Comparison of ENCODE assay signal across 43 mouse cellular contexts in genomic region chr16:64602308-64602707, GRCm38 (mm10). TPM values are rescaled to one million over a fixed set of nuclear protein-coding genes. Genes with fewer than 3 reads are reported as not detected.
"Had no signal": no experiment of that assay in that cellular context is flagged by ENCODE, and none has a peak within 500 bp of the region (broad histone marks: within the 10 kb centered on the region; RNA-seq: fewer than 3 reads in every experiment).

Gene Csnka2ip, minus strand, starts transcription at chr16:64602408.

- H3K4me3 ChIP-seq: heart, embryonic 10.5 days; heart, embryonic 12.5 days; heart, embryonic 13.5 days; heart, embryonic 15.5 days; hindbrain, embryonic 10.5 days; hindbrain, embryonic 12.5 days; hindbrain, embryonic 13.5 days; hindbrain, embryonic 15.5 days; intestine, embryonic 15.5 days; kidney, embryonic 15.5 days; layer of hippocampus, adult 2 months had no signal

- H3K4me1 ChIP-seq: heart, embryonic 10.5 days; heart, embryonic 12.5 days; heart, embryonic 13.5 days; heart, embryonic 15.5 days; hindbrain, embryonic 10.5 days; hindbrain, embryonic 12.5 days; hindbrain, embryonic 13.5 days; hindbrain, embryonic 15.5 days; intestine, embryonic 15.5 days had no signal

- H3K27me3 ChIP-seq: heart, embryonic 12.5 days; heart, embryonic 13.5 days; heart, embryonic 15.5 days; hindbrain, embryonic 12.5 days; hindbrain, embryonic 13.5 days; hindbrain, embryonic 15.5 days; intestine, embryonic 15.5 days; kidney, embryonic 15.5 days had no signal

- H3K27ac ChIP-seq: heart, embryonic 10.5 days; heart, embryonic 13.5 days; heart, embryonic 15.5 days; hindbrain, embryonic 10.5 days; hindbrain, embryonic 12.5 days; hindbrain, embryonic 13.5 days; hindbrain, embryonic 14.5 days; hindbrain, embryonic 15.5 days; hindbrain, postnatal 0 days; intestine, embryonic 15.5 days; kidney, embryonic 15.5 days; kidney, postnatal 0 days; layer of hippocampus, adult 2 months had no signal

- DNase-seq: heart, postnatal 10 days; heart, postnatal 14 days; heart, postnatal 36 days; heart, postnatal 4 days; kidney, adult 11 months; kidney, adult 18-20 months; kidney, adult 2 months; kidney, adult 8-10 months; kidney, adult 9 months; kidney, postnatal 10 days; kidney, postnatal 14 days; kidney, postnatal 25 days; kidney, postnatal 36 days; kidney, postnatal 4 days; layer of hippocampus, adult 9-11 months; layer of hippocampus, postnatal 36 days had no signal

- H3K36me3 ChIP-seq: heart, embryonic 10.5 days; heart, embryonic 12.5 days; heart, embryonic 13.5 days; heart, embryonic 15.5 days; hindbrain, embryonic 10.5 days; hindbrain, embryonic 12.5 days; hindbrain, embryonic 13.5 days; hindbrain, embryonic 15.5 days; intestine, embryonic 15.5 days; kidney, embryonic 15.5 days had no signal

RNA-seq across cellular contexts. Expression of gene Csnka2ip, which starts in this region (rescaled TPM):
- polyA plus RNA-seq: heart, embryonic 10.5 days; heart, embryonic 11.5 days; heart, embryonic 12.5 days; heart, embryonic 13.5 days; heart, embryonic 14.5 days; heart, embryonic 15.5 days; heart, embryonic 16.5 days; heart, postnatal 0 days; hindbrain, embryonic 10.5 days; hindbrain, embryonic 11.5 days; hindbrain, embryonic 12.5 days; hindbrain, embryonic 13.5 days; hindbrain, embryonic 15.5 days; hindbrain, embryonic 16.5 days; hindbrain, postnatal 0 days; inflammation-experienced regulatory T-cells, adult 6 months; intestine, embryonic 14.5 days; intestine, embryonic 16.5 days; intestine, postnatal 0 days; kidney, adult 2 months; kidney, embryonic 14.5 days; kidney, embryonic 15.5 days; kidney, embryonic 16.5 days; kidney, postnatal 0 days; large intestine, adult 2 months had no signal
